Comparison of ENCODE assay signal across 7 mouse cellular contexts in genomic region chr17:26931795-26932194, GRCm38 (mm10). TPM values are rescaled to one million over a fixed set of nuclear protein-coding genes. Genes with fewer than 3 reads are reported as not detected.
A peak's percentile ranks its signal among the peaks of the same experiment; 100 is the strongest.
DNase-seq lines count a peak whose midpoint lies in the region; ATAC-seq and TF ChIP-seq lines count a peak whose summit lies in the region.
"Not testable (repeated sequence)": the region's sequence is repeated elsewhere in the genome, so short reads cannot be mapped to it uniquely, and the experiment has no call there.

No protein-coding gene starts in this region.

- H3K27ac ChIP-seq in intestine, postnatal 0 days (ENCODE audit: low read depth, low read length); small intestine, adult 2 months (ENCODE audit: insufficient read depth, low read depth, low read length): not testable (repeated sequence)

- not testable (repeated sequence) for H3K4me3 ChIP-seq in intestine, postnatal 0 days (ENCODE audit: low read depth, low read length); small intestine, adult 2 months (ENCODE audit: low read depth, low read length)

- H3K27me3 ChIP-seq in intestine, postnatal 0 days (replicated peaks; ENCODE audit: control insufficient read depth, insufficient read depth, low read length); small intestine, adult 2 months (ENCODE audit: control insufficient read depth, insufficient read depth, low read length): not testable (repeated sequence)

- not testable (repeated sequence) for H3K9me3 ChIP-seq in intestine, postnatal 0 days (ENCODE audit: control insufficient read depth)

- DNase-seq in adrenal gland, adult (ENCODE audit: inconsistent age in 2 of 2, low spot score in 1 of 2) = peak; percentile 67 to 77
- DNase-seq in cerebellum, postnatal 25 days = peak; percentile 32 to 61
- DNase-seq in gastrocnemius, postnatal 14 days = peak; percentile 56
- peak; percentile 55 for DNase-seq in left cerebral cortex, postnatal 4 days
- DNase-seq in lung, postnatal 4 days = peak; percentile 62 to 68

- intact Hi-C loops in gastrocnemius, postnatal 14 days (cut with DNase I; ENCODE audit: low total_unique reads); left cerebral cortex, postnatal 4 days (cut with DNase I): not testable (repeated sequence)

- H3K9ac ChIP-seq in intestine, postnatal 0 days (ENCODE audit: low read depth, low read length) = not testable (repeated sequence)

- not testable (repeated sequence) for H3K4me2 ChIP-seq in intestine, postnatal 0 days (replicated peaks; ENCODE audit: low read depth)

- H3K36me3 ChIP-seq in intestine, postnatal 0 days (ENCODE audit: control insufficient read depth, insufficient read depth) = peaks cover 32% of the 10 kb centered on the region
- H3K36me3 ChIP-seq in small intestine, adult 2 months (ENCODE audit: control insufficient read depth, insufficient read depth, low read length) = peaks cover 21% of the 10 kb centered on the region

- not testable (repeated sequence) for TF ChIP-seq POLR2A in small intestine, adult 2 months (IDR thresholded peaks at IDR 0.05; ENCODE audit: low read depth, low read length)

- ATAC-seq in intestine, postnatal 0 days = peak; percentile 30

- peak; percentile 81 for TF ChIP-seq CTCF in intestine, postnatal 0 days (IDR thresholded peaks at IDR 0.05; ENCODE audit: low read depth)
- TF ChIP-seq CTCF in small intestine, adult 2 months (IDR thresholded peaks at IDR 0.05; ENCODE audit: extremely low read depth, insufficient read length, insufficient replicate concordance, low read depth, low read length) = peak; percentile 51; the same call in 1 of the 2 replicates

- H3K4me1 ChIP-seq in intestine, postnatal 0 days (replicated peaks; ENCODE audit: control insufficient read depth, insufficient read depth, low read length); small intestine, adult 2 months (ENCODE audit: control insufficient read depth, insufficient read depth, insufficient read length, low read length): not testable (repeated sequence)

- 55% methylated on average over 7 of the region's 7 CpGs for WGBS in intestine, postnatal 0 days
- WGBS in small intestine, adult 2 months = 57% methylated on average over 7 of the region's 7 CpGs

RNA-seq across cellular contexts. Expression of gene Phf1, which starts 1.1 kb away (rescaled TPM):
- total RNA-seq in gastrocnemius, postnatal 14 days (2021) = 1 to 10 TPM; 4.1 TPM
- 11.2 and 11.6 TPM in 2 replicates for polyA plus RNA-seq in intestine, postnatal 0 days (2015; fragmentation: Nextera tagmentation; extraction: Ambion mirVana)
- total RNA-seq in left cerebral cortex, postnatal 4 days (2021) = 10 to 100 TPM; 30.5 to 33.6 TPM
- 35.6 and 67.1 TPM in 2 replicates for polyA plus RNA-seq in small intestine, adult 2 months (2012; rRNA removed)

RNA-seq across cellular contexts. Expression of gene Cuta, which starts 7.6 kb away (rescaled TPM):
- total RNA-seq in gastrocnemius, postnatal 14 days (2021) = 100 to 1,000 TPM in 1 of 2 experiments, 10 to 100 TPM in 1; 87.0 to 102 TPM
- 287 and 304 TPM in 2 replicates for polyA plus RNA-seq in intestine, postnatal 0 days (2015; fragmentation: Nextera tagmentation; extraction: Ambion mirVana)
- 10 to 100 TPM; 78.8 TPM for total RNA-seq in left cerebral cortex, postnatal 4 days (2021)
- 83.4 and 151 TPM in 2 replicates for polyA plus RNA-seq in small intestine, adult 2 months (2012; rRNA removed)

RNA-seq across cellular contexts. Expression of gene Syngap1, which starts 9.3 kb away (rescaled TPM):
- 1 to 10 TPM; 5.8 to 6.1 TPM for total RNA-seq in gastrocnemius, postnatal 14 days (2021)
- 0.35 and 0.39 TPM in 2 replicates for polyA plus RNA-seq in intestine, postnatal 0 days (2015; fragmentation: Nextera tagmentation; extraction: Ambion mirVana)
- total RNA-seq in left cerebral cortex, postnatal 4 days (2021) = 100 to 1,000 TPM; 350 to 366 TPM
- polyA plus RNA-seq in small intestine, adult 2 months (2012; rRNA removed) = 5.8 and 8.6 TPM in 2 replicates

RNA-seq across cellular contexts. Expression of gene Kifc5b, which starts 14.9 kb away (rescaled TPM):
- total RNA-seq in gastrocnemius, postnatal 14 days (2021) = 1 to 10 TPM in 1 of 2 experiments, under 1 TPM in 1; 1.00 to 1.0 TPM
- 0.94 and 1.4 TPM in 2 replicates for polyA plus RNA-seq in intestine, postnatal 0 days (2015; fragmentation: Nextera tagmentation; extraction: Ambion mirVana)
- 1 to 10 TPM; 4.8 to 6.0 TPM for total RNA-seq in left cerebral cortex, postnatal 4 days (2021)
- polyA plus RNA-seq in small intestine, adult 2 months (2012; rRNA removed) = 2.5 and 3.7 TPM in 2 replicates

RNA-seq across cellular contexts. Expression of gene Zbtb9, which starts 41.2 kb away (rescaled TPM):
- total RNA-seq in gastrocnemius, postnatal 14 days (2021) = 1 to 10 TPM; 1.6 to 2.6 TPM
- polyA plus RNA-seq in intestine, postnatal 0 days (2015; fragmentation: Nextera tagmentation; extraction: Ambion mirVana) = 6.5 and 6.7 TPM in 2 replicates
- total RNA-seq in left cerebral cortex, postnatal 4 days (2021) = 10 to 100 TPM; 17.0 to 18.1 TPM
- 4.7 and 9.1 TPM in 2 replicates for polyA plus RNA-seq in small intestine, adult 2 months (2012; rRNA removed)

Comparison
In these comparisons a context has a peak if more than half of its experiments do, and no peak if none do; other contexts are left out.
1. RNA of gene Phf1, which starts 1.1 kb away (total RNA-seq): 30.5 to 33.6 TPM in left cerebral cortex, postnatal 4 days; 4.1 TPM in gastrocnemius, postnatal 14 days; every median in the first group is over 4 times any median in the second.
2. RNA of gene Syngap1, which starts 9.3 kb away (total RNA-seq): 350 to 366 TPM in left cerebral cortex, postnatal 4 days; 5.8 to 6.1 TPM in gastrocnemius, postnatal 14 days; every median in the first group is over 10 times any median in the second.
3. Peak in every context shown above with its lines, with median percentiles within 50 percentile points of each other: DNase-seq.